Mouse (Mus musculus): ENCODE results near the gene Pnmal1. TPM values are rescaled to one million over a fixed set of nuclear protein-coding genes. Genes with fewer than 3 reads are reported as not detected.

The Pnmal1 gene
- polyA plus RNA-seq, 1 experiment, result not detected

DNA sequence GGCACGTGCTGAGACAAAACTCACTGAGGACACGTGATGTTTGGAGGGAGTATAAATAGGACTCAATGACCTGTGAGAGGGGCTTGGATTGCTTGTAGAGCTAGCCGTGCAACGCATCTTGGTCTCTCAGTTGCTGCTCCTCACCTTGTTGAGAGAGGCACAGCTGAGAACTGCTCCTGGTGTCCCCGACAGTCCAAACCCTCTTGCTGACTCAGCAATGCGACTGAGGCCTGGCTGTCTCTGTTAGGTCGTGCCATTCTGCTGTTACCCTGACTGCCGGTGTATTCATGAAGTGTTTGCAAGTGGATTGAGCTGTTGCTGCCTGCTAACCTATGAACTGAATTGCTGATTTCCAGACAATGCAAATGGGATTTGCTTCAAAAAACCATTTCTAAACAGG is 16.8 kb downstream of the Pnmal1 start:
- Histone ChIP-seq H3K36me3 (ENCODE audit: control insufficient read depth, insufficient read depth) (no peaks in the 10 kb centered on the region), H3K27me3 (ENCODE audit: control insufficient read depth, insufficient read depth, insufficient read length) (no peaks in the 10 kb centered on the region), H3ac (ENCODE audit: control insufficient read depth, insufficient read length, low read depth) (no peak overlapping the region), H3K79me3 (ENCODE audit: low read depth) (no peaks in the 10 kb centered on the region), H3K79me2 (ENCODE audit: control insufficient read depth, insufficient read depth) (no peaks in the 10 kb centered on the region), H3K4me3 (ENCODE audit: insufficient read depth, poor library complexity, severe bottlenecking) (no peak overlapping the region)
- no peak for TF ChIP-seq USF1 (IDR thresholded peaks at IDR 0.05; ENCODE audit: low read depth)
- TF ChIP-seq MYOG (IDR thresholded peaks at IDR 0.05; ENCODE audit: control insufficient read depth, extremely low read depth, insufficient read length), result no peak
- TF ChIP-seq FOSL1 (IDR thresholded peaks at IDR 0.05; ENCODE audit: insufficient read depth, low read length, poor library complexity, severe bottlenecking), result no peak
- TF ChIP-seq CTCF (IDR thresholded peaks at IDR 0.05; ENCODE audit: control insufficient read depth, insufficient read depth, insufficient read length), result no peak
- TF ChIP-seq CEBPB (IDR thresholded peaks at IDR 0.05; ENCODE audit: low read depth), result no peak
- no peak for TF ChIP-seq MYOD1 (IDR thresholded peaks at IDR 0.05; ENCODE audit: control insufficient read depth, insufficient read length, low read depth)
- no peak for TF ChIP-seq MAX (IDR thresholded peaks at IDR 0.05)

- Histone ChIP-seq H3K27me3 (ENCODE audit: control insufficient read depth, insufficient read depth, insufficient read length) (no peaks in the 10 kb centered on the region), H3K4me3 (ENCODE audit: insufficient read depth, poor library complexity, severe bottlenecking) (no peak overlapping the region), H3ac (ENCODE audit: control insufficient read depth, insufficient read length, low read depth) (no peak overlapping the region), H3K79me3 (ENCODE audit: low read depth) (no peaks in the 10 kb centered on the region), H3K36me3 (ENCODE audit: control insufficient read depth, insufficient read depth) (no peaks in the 10 kb centered on the region), H3K79me2 (ENCODE audit: control insufficient read depth, insufficient read depth) (no peaks in the 10 kb centered on the region)
- TF ChIP-seq FOSL1 (IDR thresholded peaks at IDR 0.05; ENCODE audit: insufficient read depth, low read length, poor library complexity, severe bottlenecking) (no peak), MYOD1 (IDR thresholded peaks at IDR 0.05; ENCODE audit: control insufficient read depth, insufficient read length, low read depth) (no peak)
Observed at GRCm38 (mm10) chr7:16978173-16978572, 18.7 kb downstream of the Pnmal1 start.

GRCm38 (mm10) chr7:16978593-16978992 is 19.1 kb downstream of the Pnmal1 start:
- H3K79me2 ChIP-seq (ENCODE audit: control insufficient read depth, insufficient read depth), result no peaks in the 10 kb centered on the region
- TF ChIP-seq CEBPB (IDR thresholded peaks at IDR 0.05; ENCODE audit: low read depth) (no peak), MYOG (IDR thresholded peaks at IDR 0.05; ENCODE audit: control insufficient read depth, extremely low read depth, insufficient read length) (no peak), USF1 (IDR thresholded peaks at IDR 0.05; ENCODE audit: low read depth) (no peak), FOSL1 (IDR thresholded peaks at IDR 0.05; ENCODE audit: insufficient read depth, low read length, poor library complexity, severe bottlenecking) (no peak), CTCF (IDR thresholded peaks at IDR 0.05; ENCODE audit: control insufficient read depth, insufficient read depth, insufficient read length) (no peak), MAX (IDR thresholded peaks at IDR 0.05) (no peak), MYOD1 (IDR thresholded peaks at IDR 0.05; ENCODE audit: control insufficient read depth, insufficient read length, low read depth) (no peak)
- H3K4me3 ChIP-seq (ENCODE audit: insufficient read depth, poor library complexity, severe bottlenecking), result no peak overlapping the region
- no peak overlapping the region for H3ac ChIP-seq (ENCODE audit: control insufficient read depth, insufficient read length, low read depth)
- H3K79me3 ChIP-seq (ENCODE audit: low read depth), result no peaks in the 10 kb centered on the region
- no peaks in the 10 kb centered on the region for H3K27me3 ChIP-seq (ENCODE audit: control insufficient read depth, insufficient read depth, insufficient read length)
- no peaks in the 10 kb centered on the region for H3K36me3 ChIP-seq (ENCODE audit: control insufficient read depth, insufficient read depth)

- H3K79me3 ChIP-seq (ENCODE audit: low read depth), result no peaks in the 10 kb centered on the region
- no peaks in the 10 kb centered on the region for H3K27me3 ChIP-seq (ENCODE audit: control insufficient read depth, insufficient read depth, insufficient read length)
- TF ChIP-seq MYOD1 (IDR thresholded peaks at IDR 0.05; ENCODE audit: control insufficient read depth, insufficient read length, low read depth) (no peak), USF1 (IDR thresholded peaks at IDR 0.05; ENCODE audit: low read depth) (no peak), CEBPB (IDR thresholded peaks at IDR 0.05; ENCODE audit: low read depth) (no peak), CTCF (IDR thresholded peaks at IDR 0.05; ENCODE audit: control insufficient read depth, insufficient read depth, insufficient read length) (no peak), FOSL1 (IDR thresholded peaks at IDR 0.05; ENCODE audit: insufficient read depth, low read length, poor library complexity, severe bottlenecking) (no peak)
- H3K79me2 ChIP-seq (ENCODE audit: control insufficient read depth, insufficient read depth), result no peaks in the 10 kb centered on the region
- H3K36me3 ChIP-seq (ENCODE audit: control insufficient read depth, insufficient read depth), result no peaks in the 10 kb centered on the region
- H3K4me3 ChIP-seq (ENCODE audit: insufficient read depth, poor library complexity, severe bottlenecking), result no peak overlapping the region
- H3ac ChIP-seq (ENCODE audit: control insufficient read depth, insufficient read length, low read depth), result no peak overlapping the region
Observed at GRCm38 (mm10) chr7:16980348-16980747, 20.9 kb downstream of the Pnmal1 start.

DNA sequence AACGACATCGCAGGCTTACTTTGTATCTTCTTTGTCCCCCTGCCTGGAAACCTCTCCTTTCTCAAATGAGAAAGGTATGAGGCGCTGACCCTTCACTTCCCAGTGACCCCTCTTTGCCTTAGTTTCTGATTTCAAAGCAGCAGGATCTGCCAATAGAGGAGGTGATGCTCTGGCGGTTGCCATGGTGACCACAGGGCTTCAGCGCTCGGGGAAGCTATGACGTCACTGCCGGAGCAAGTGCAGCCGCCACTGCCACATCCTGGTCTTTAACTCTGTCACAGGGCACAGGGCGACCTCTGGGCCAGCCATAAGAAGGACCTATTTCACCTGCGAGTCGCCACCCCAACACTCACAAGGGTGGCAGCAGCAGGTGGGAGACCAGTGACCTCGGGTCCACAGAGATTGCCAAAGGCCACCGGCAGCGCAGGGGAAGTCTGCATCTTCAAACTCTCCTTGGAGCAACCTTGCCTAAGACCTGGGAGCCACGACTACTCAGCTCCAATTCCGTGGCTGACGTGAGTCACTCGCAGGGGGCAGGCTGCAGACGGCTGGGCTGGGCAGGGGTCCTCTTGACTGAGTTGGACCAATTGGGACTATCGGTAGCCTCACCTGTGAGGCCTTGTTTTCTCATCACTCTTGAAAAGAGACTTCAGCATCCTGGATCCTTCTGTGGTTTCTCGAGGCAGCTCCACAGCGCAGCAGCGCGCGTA is 23.5 kb downstream of the Pnmal1 start, which contains the start of gene Gm42372:
Gene Gm42372, plus strand, starts transcription at position 228 of the 710 bp plus-strand sequence.
- Histone ChIP-seq H3K36me3 (ENCODE audit: control insufficient read depth, insufficient read depth) (no peaks in the 10 kb centered on the region), H3K79me2 (ENCODE audit: control insufficient read depth, insufficient read depth) (no peaks in the 10 kb centered on the region), H3ac (ENCODE audit: control insufficient read depth, insufficient read length, low read depth) (no peak within 1 kb of the TSS), H3K27me3 (ENCODE audit: control insufficient read depth, insufficient read depth, insufficient read length) (no peaks in the 10 kb centered on the region), H3K4me3 (ENCODE audit: insufficient read depth, poor library complexity, severe bottlenecking) (no peak within 1 kb of the TSS), H3K79me3 (ENCODE audit: low read depth) (no peaks in the 10 kb centered on the region)
- no peak for TF ChIP-seq CEBPB (IDR thresholded peaks at IDR 0.05; ENCODE audit: low read depth)
- no peak for TF ChIP-seq MAX (IDR thresholded peaks at IDR 0.05)
- TF ChIP-seq FOSL1 (IDR thresholded peaks at IDR 0.05; ENCODE audit: insufficient read depth, low read length, poor library complexity, severe bottlenecking), result no peak
- TF ChIP-seq USF1 (IDR thresholded peaks at IDR 0.05; ENCODE audit: low read depth), result no peak
- TF ChIP-seq MYOG (IDR thresholded peaks at IDR 0.05; ENCODE audit: control insufficient read depth, extremely low read depth, insufficient read length), result no peak
- no peak for TF ChIP-seq MYOD1 (IDR thresholded peaks at IDR 0.05; ENCODE audit: control insufficient read depth, insufficient read length, low read depth)
- TF ChIP-seq CTCF (IDR thresholded peaks at IDR 0.05; ENCODE audit: control insufficient read depth, insufficient read depth, insufficient read length), result no peak

Data from C2C12 (cell line).